Mouse (Mus musculus) erythroid progenitor cell, adult 5-6 weeks (primary cell): Measurements from ENCODE around the gene Fblim1. TPM values are rescaled to one million over a fixed set of nuclear protein-coding genes. Genes with fewer than 3 reads are reported as not detected.
A peak's percentile ranks its signal among the peaks of the same experiment; 100 is the strongest.

ENCODE experiments used
- ATAC-seq: replicated peaks from 2 replicates; pipeline ENCODE4 v1.8.0; 2016; ENCODE audit warnings: moderate number of reproducible peaks, mild to moderate bottlenecking, moderate TSS enrichment, inconsistent platforms; ENCODE audit not compliant: poor library complexity, low FRiP score, severe bottlenecking
- total RNA-seq, 2 experiments: library from RNA; stranded (forward) in 1 of 2; stranded (reverse) in 1 of 2; fragments of 150-400 nt in 1 of 2; fragments of 186-747, 209-891 nt in 1 of 2; gene quantifications; 2 replicates each; pipeline versions ENCODE4 v1.2.3 to v1.2.4; 2015 to 2017; ENCODE audit warnings: low replicate concordance in 2 of 2

The Fblim1 gene
- 0.72 and 2.9 TPM in 2 replicates for total RNA-seq (2015; ENCODE audit: low replicate concordance)
- 0.77 TPM in 1 of 2 replicates, not detected in the other for total RNA-seq (2017; ENCODE audit: low replicate concordance)

GRCm38 (mm10) chr4:141605861-141606260, at the start of gene Fblim1:
Gene Fblim1 (minus strand): TSS chr4:141606096.
- no peak for ATAC-seq

- no peak for ATAC-seq
These were observed 48.6 kb upstream of the Fblim1 start for GRCm38 (mm10) chr4:141654509-141654908.

DNA sequence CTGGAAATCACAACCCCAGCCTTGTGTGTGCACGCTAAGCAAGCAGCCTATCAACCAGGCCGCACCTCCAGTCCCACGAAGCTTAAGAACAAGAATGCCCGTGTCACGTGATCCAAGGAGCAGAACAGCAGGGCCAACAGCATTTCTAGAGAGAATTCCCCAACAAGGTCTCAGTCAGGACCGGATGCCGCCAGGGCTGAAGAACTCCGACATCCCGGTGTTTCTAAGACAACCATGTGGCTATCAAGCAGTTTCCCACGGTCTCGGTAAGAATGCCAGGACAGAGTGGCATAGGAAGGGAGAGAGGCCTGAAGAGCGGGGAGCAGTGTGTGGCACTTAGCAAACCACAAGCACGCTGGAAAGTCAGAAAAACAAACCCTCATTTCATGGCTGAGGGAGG, 47.9 kb upstream of the Fblim1 start:
- ATAC-seq: no peak

GRCm38 (mm10) chr4:141653044-141653443, 47.1 kb upstream of the Fblim1 start:
- ATAC-seq: no peak

DNA sequence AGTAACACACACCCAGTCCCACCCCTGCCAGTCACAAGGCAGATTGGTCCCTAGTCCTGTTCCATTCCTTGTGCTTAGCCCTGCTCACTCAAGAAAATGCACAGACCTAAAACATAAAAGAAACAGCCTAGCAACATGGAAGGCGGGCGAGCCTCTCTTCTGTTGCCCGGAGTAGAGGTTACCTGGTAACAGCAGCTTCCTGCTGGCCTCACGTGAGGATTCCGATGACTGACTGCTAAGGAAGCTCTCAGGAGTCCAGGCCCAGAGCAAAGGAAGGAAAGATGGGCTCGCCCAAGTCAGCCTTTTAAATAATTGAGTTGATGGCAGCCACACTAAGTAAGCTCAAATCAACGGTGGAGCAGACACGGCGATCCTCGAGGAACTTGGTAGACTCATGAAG, 46.0 kb upstream of the Fblim1 start:
- ATAC-seq: no peak

DNA sequence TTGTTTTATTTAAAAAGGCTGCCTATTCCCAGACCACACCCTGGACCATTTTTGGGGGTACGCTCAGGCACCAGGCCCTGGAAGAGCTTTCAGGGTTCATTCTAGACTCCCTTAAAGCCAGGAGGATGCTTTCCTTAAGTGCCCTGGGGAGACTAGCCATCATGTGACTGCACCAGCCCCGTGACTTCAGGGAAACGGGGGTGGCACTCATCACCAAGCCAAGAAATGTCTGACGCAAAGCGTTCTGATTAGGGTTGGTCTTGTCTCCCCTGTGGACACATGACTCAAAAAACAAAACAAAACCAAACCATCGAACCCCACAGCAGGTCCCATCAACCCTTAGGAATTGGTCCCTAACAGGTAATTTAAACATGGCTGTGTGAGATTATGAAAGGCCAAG, 45.4 kb upstream of the Fblim1 start:
- no peak for ATAC-seq

DNA sequence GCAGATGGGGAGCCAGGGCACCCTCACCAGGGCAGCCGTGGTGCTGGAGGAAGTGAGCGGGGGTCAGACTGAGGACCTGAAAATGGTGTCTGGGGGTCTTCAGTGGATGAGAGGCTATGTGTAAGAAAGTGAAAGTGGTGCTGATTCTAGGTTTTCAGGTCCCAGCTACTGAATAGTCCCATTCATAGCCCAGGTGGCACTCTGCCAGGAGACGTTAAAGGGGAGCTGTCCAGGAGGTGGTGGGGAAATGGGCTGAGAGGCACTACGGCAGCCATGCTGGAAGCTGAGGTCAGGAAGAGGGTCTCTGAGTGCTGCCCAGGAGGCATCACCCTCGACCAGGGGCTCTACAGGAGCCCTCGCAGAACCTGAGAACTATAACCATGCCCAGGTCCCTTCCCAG, 43.3 kb upstream of the Fblim1 start:
- no peak for ATAC-seq

GRCm38 (mm10) chr4:141648262-141648661, 42.4 kb upstream of the Fblim1 start:
- ATAC-seq: no peak

- ATAC-seq: no peak
These were observed 41.3 kb upstream of the Fblim1 start for GRCm38 (mm10) chr4:141647187-141647586.

DNA sequence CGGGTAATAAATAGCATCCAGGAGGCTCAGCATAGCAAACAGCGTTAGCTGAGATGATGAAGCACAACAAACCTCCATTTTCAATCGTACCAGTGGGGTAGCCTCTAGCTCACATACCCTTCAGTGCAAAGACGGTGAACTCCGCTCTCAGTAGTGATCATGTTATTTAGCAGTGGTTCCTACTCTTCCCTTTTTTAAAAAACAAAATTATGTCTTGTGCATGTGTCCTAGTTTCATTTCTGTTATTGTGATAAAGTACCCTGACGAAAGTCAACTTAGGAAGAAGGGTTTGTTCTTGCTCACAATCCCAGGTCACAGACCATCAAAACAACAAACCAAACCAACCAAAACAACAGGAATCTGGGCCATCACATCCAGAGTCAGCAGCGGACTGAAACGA, 40.1 kb upstream of the Fblim1 start:
- no peak for ATAC-seq

- no peak for ATAC-seq
These were observed 37.4 kb upstream of the Fblim1 start for GRCm38 (mm10) chr4:141643118-141643855.

GRCm38 (mm10) chr4:141641961-141642811, 36.3 kb upstream of the Fblim1 start:
- ATAC-seq: 0 out of 2 replicates have a peak, but pooled peaks have one; percentile 21

DNA sequence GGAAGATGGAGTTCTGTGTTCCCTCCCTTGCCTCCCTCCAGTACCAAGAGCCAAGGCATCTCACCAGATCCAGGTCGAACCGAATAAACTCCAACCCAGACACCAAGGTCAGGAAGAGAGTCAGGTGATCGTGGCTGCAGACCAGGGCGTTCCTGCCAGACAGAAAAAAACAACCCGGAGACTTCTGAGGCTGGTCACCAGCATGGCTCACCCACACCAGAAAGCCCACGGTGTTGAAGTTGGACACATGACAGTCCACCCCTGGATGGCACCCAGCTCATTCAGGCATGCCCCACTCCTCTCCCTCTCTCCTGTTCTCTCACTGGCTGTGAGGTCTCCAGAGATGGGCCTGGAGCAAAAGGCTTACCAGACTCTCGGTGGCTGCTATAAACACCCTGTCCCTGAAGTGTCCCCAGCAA, 35.5 kb upstream of the Fblim1 start:
- no peak for ATAC-seq

DNA sequence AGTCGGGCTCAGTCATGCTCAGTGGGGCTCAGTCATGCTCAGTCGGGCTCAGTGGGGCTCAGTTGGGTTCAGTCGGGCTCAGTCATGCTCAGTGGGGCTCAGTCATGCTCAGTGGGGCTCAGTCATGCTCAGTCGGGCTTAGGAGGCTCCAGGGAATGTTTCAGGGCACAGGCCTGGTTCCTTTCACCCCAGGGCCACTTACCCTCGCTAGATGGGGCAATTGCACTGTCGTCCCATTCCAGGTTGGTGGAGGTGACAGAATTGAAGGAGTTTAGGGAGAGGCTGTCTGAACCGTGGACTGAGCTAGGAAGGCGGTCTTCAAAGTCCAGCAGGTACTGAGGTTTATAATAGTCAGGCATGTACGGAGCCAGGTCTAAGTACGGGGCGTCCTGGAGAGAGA, 33.6 kb upstream of the Fblim1 start:
- no peak for ATAC-seq

- no peak for ATAC-seq
These were observed 30.8 kb upstream of the Fblim1 start for GRCm38 (mm10) chr4:141636693-141637092.

- no peak for ATAC-seq
These were observed 30.1 kb upstream of the Fblim1 start for GRCm38 (mm10) chr4:141635991-141636390.

- ATAC-seq: no peak
These were observed 26.4 kb upstream of the Fblim1 start for GRCm38 (mm10) chr4:141632111-141632873.

DNA sequence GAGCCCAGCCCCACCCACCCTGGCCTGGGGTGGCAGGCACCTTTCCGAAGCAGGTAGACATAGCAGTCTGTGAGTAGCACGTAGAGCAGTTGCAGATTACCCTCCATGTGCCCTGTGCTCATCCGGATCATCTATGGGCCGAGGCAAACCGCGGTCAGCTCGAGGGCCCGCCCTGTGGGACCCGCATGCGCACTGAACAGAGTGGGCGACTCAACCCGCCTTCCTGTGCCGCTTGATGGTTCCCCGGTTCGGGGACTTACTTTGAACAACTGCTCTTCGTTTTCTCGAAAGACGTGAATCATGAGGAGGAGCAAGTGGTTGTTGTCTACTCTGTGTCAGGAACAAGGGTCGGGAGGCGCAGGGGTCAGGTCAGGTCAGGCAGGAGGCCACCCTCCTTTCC, 25.4 kb upstream of the Fblim1 start:
- no peak for ATAC-seq

GRCm38 (mm10) chr4:141630021-141630420, 24.1 kb upstream of the Fblim1 start:
- ATAC-seq: no peak

DNA sequence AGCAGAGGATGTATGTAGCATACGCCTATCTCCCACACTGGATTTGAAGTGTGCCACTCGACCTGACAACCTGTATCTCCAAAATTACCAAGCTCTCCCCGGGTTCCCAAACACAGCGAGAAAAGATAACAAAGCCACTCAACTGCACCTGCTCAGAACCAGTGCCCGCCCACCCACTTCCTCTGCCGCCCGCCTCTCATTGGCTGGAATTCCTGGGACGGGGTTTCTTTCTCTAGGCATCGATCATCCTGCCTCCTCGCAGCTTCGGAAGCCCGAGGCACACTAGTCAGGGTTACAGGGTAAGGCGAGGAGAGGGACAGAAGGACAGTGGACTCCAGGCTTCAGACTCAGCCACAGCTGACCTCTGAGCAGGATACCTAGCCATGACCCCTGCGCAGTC, 22.8 kb upstream of the Fblim1 start:
- no peak for ATAC-seq
